Mouse (Mus musculus) liver, embryonic 14.5 days (tissue): ENCODE measurements at regions not wholly inside any gene's neighbourhood (a gene's known extent, or its start where the extent isn't known, plus 50 kb on each side); places are given as distances from the start of the nearest gene placed in this dataset.

Experiments used
- CTCF ChIP-seq: IDR thresholded peaks from 2 replicates; pipeline ENCODE4 v1.5.1; 2016; ENCODE audit warnings: antibody characterized with exemption, low read depth, control low read depth
- EP300 ChIP-seq: IDR thresholded peaks from 2 replicates; pipeline ENCODE4 v1.6.1; 2016; ENCODE audit warnings: antibody characterized with exemption, low read depth

GRCm38 (mm10) chr3:98991276-98991675 lies 98.2 kb upstream of the Hao2 start:
- TF ChIP-seq CTCF (no peak), EP300 (no peak)
